Mouse (Mus musculus): ENCODE results near the gene Cracr2b. TPM values are rescaled to one million over a fixed set of nuclear protein-coding genes. Genes with fewer than 3 reads are reported as not detected.
A peak's percentile ranks its signal among the peaks of the same experiment; 100 is the strongest.

The Cracr2b gene
- 20.2 and 23.0 TPM in 2 replicates for polyA plus RNA-seq (2015; fragmentation: Nextera tagmentation; extraction: Ambion mirVana)

GRCm38 (mm10) chr7:141460391-141461113 is at the start of gene Cracr2b:
Cracr2b (plus strand) TSS chr7:141461094.
- no peaks in the 10 kb centered on the region for H3K9me3 ChIP-seq
- H3K36me3 ChIP-seq = peaks cover 24% of the 10 kb centered on the region
- peaks cover 55% of the 10 kb centered on the region for H3K4me1 ChIP-seq
- peak within 1 kb of the TSS; percentile 84 for H3K9ac ChIP-seq
- H3K27me3 ChIP-seq (replicated peaks) = peaks cover 65% of the 10 kb centered on the region
- H3K27ac ChIP-seq (replicated peaks) = peak within 1 kb of the TSS; percentile 53; the same call in 1 of the 2 replicates
- H3K4me3 ChIP-seq = peak within 1 kb of the TSS; percentile 65
- peak within 1 kb of the TSS; percentile 97 for H3K4me2 ChIP-seq
- ATAC-seq (ENCODE audit: extremely low read depth, insufficient number of reproducible peaks, low FRiP score, low TSS enrichment) = no peak
- 70% methylated on average over 15 of the region's 15 CpGs for WGBS

GRCm38 (mm10) chr7:141411667-141412066 is 49.2 kb upstream of the Cracr2b start:
- whole genome bisulfite sequencing = 86% methylated on average over 1 of the region's 1 CpGs

GRCm38 (mm10) chr7:141413331-141413730 is 47.6 kb upstream of the Cracr2b start:
- Histone ChIP-seq H3K27me3 (replicated peaks) (no peaks in the 10 kb centered on the region), H3K9me3 (no peaks in the 10 kb centered on the region)
- WGBS = 3% methylated on average over 16 of the region's 16 CpGs

More at GRCm38 (mm10) chr7:141411667-141412066, 49.2 kb upstream of the Cracr2b start:
- Histone ChIP-seq H3K27ac (replicated peaks) (no peak overlapping the region), H3K4me1 (peaks cover 18% of the 10 kb centered on the region), H3K9me3 (no peaks in the 10 kb centered on the region), H3K4me3 (no peak overlapping the region), H3K27me3 (replicated peaks) (no peaks in the 10 kb centered on the region), H3K9ac (peak overlapping the region; percentile 50; the same call in 1 of the 2 replicates), H3K4me2 (no peak overlapping the region), H3K36me3 (peaks cover 40% of the 10 kb centered on the region)
- no peak for ATAC-seq (ENCODE audit: extremely low read depth, insufficient number of reproducible peaks, low FRiP score, low TSS enrichment)

GRCm38 (mm10) chr7:141413809-141414584 is 46.9 kb upstream of the Cracr2b start, which contains the start of gene Gatd1:
Gatd1 (minus strand) TSS chr7:141414136.
- Histone ChIP-seq H3K4me2 (peak within 1 kb of the TSS; percentile 86), H3K27ac (replicated peaks) (peak within 1 kb of the TSS; percentile 78), H3K27me3 (replicated peaks) (no peaks in the 10 kb centered on the region), H3K4me3 (peak within 1 kb of the TSS; percentile 64), H3K4me1 (peaks cover 17% of the 10 kb centered on the region), H3K36me3 (peaks cover 24% of the 10 kb centered on the region), H3K9ac (peak within 1 kb of the TSS; percentile 93), H3K9me3 (no peaks in the 10 kb centered on the region)
- 1% methylated on average over 56 of the region's 56 CpGs for WGBS
- peak; percentile 92 for ATAC-seq (ENCODE audit: extremely low read depth, insufficient number of reproducible peaks, low FRiP score, low TSS enrichment)

More at GRCm38 (mm10) chr7:141413331-141413730, 47.6 kb upstream of the Cracr2b start:
- peak overlapping the region; percentile 86 for H3K4me2 ChIP-seq
- peak overlapping the region; percentile 64 for H3K4me3 ChIP-seq
- ATAC-seq (ENCODE audit: extremely low read depth, insufficient number of reproducible peaks, low FRiP score, low TSS enrichment) = no peak
- H3K36me3 ChIP-seq = peaks cover 28% of the 10 kb centered on the region
- peaks cover 18% of the 10 kb centered on the region for H3K4me1 ChIP-seq
- peak overlapping the region; percentile 72 for H3K27ac ChIP-seq (replicated peaks)
- peak overlapping the region; percentile 93 for H3K9ac ChIP-seq

GRCm38 (mm10) chr7:141416144-141416841 is 44.6 kb upstream of the Cracr2b start:
- H3K4me3 ChIP-seq = no peak overlapping the region
- H3K27ac ChIP-seq (replicated peaks) = no peak overlapping the region
- no peak overlapping the region for H3K4me2 ChIP-seq
- H3K36me3 ChIP-seq = 0 out of 2 replicates have a peak, but pooled peaks cover 3% of the 10 kb centered on the region
- H3K4me1 ChIP-seq = peaks cover 15% of the 10 kb centered on the region
- WGBS = 77% methylated on average over 6 of the region's 6 CpGs
- ATAC-seq (ENCODE audit: extremely low read depth, insufficient number of reproducible peaks, low FRiP score, low TSS enrichment) = no peak
- no peaks in the 10 kb centered on the region for H3K9me3 ChIP-seq
- no peaks in the 10 kb centered on the region for H3K27me3 ChIP-seq (replicated peaks)
- no peak overlapping the region for H3K9ac ChIP-seq

GRCm38 (mm10) chr7:141417731-141418681 is 42.9 kb upstream of the Cracr2b start:
- H3K4me2 ChIP-seq = no peak overlapping the region
- peaks cover 11% of the 10 kb centered on the region for H3K4me1 ChIP-seq
- H3K27ac ChIP-seq (replicated peaks) = no peak overlapping the region
- H3K9me3 ChIP-seq = no peaks in the 10 kb centered on the region
- H3K36me3 ChIP-seq = no peaks in the 10 kb centered on the region
- WGBS = 61% methylated on average over 8 of the region's 8 CpGs
- no peak for ATAC-seq (ENCODE audit: extremely low read depth, insufficient number of reproducible peaks, low FRiP score, low TSS enrichment)
- H3K4me3 ChIP-seq = no peak overlapping the region
- H3K9ac ChIP-seq = no peak overlapping the region
- no peaks in the 10 kb centered on the region for H3K27me3 ChIP-seq (replicated peaks)

GRCm38 (mm10) chr7:141418970-141419369 is 41.9 kb upstream of the Cracr2b start:
- no peak overlapping the region for H3K4me2 ChIP-seq
- no peaks in the 10 kb centered on the region for H3K27me3 ChIP-seq (replicated peaks)
- H3K4me3 ChIP-seq = no peak overlapping the region
- WGBS = 65% methylated on average over 7 of the region's 7 CpGs
- peaks cover 6% of the 10 kb centered on the region for H3K4me1 ChIP-seq
- ATAC-seq (ENCODE audit: extremely low read depth, insufficient number of reproducible peaks, low FRiP score, low TSS enrichment) = no peak
- no peaks in the 10 kb centered on the region for H3K36me3 ChIP-seq
- H3K9ac ChIP-seq = no peak overlapping the region
- H3K9me3 ChIP-seq = no peaks in the 10 kb centered on the region
- no peak overlapping the region for H3K27ac ChIP-seq (replicated peaks)

- Histone ChIP-seq H3K4me1 (no peaks in the 10 kb centered on the region), H3K27me3 (replicated peaks) (no peaks in the 10 kb centered on the region), H3K4me3 (no peak overlapping the region), H3K9ac (no peak overlapping the region), H3K4me2 (no peak overlapping the region), H3K36me3 (no peaks in the 10 kb centered on the region), H3K27ac (replicated peaks) (no peak overlapping the region), H3K9me3 (no peaks in the 10 kb centered on the region)
- 68% methylated on average over 9 of the region's 9 CpGs for WGBS
- no peak for ATAC-seq (ENCODE audit: extremely low read depth, insufficient number of reproducible peaks, low FRiP score, low TSS enrichment)
Measured at GRCm38 (mm10) chr7:141420030-141420702, 40.7 kb upstream of the Cracr2b start.

- Histone ChIP-seq H3K4me2 (no peak overlapping the region), H3K4me1 (peaks cover 9% of the 10 kb centered on the region), H3K36me3 (no peaks in the 10 kb centered on the region), H3K9me3 (no peaks in the 10 kb centered on the region), H3K27ac (replicated peaks) (no peak overlapping the region), H3K27me3 (replicated peaks) (0 out of 2 replicates have a peak, but pooled peaks cover 5% of the 10 kb centered on the region), H3K9ac (no peak overlapping the region), H3K4me3 (no peak overlapping the region)
- 56% methylated on average over 4 of the region's 4 CpGs for WGBS
- no peak for ATAC-seq (ENCODE audit: extremely low read depth, insufficient number of reproducible peaks, low FRiP score, low TSS enrichment)
Measured at GRCm38 (mm10) chr7:141423811-141424210, 37.1 kb upstream of the Cracr2b start.

Measured in heart, embryonic 13.5 days (tissue).